Mouse (Mus musculus): Measurements from ENCODE around the gene Rapgef5.

DNA sequence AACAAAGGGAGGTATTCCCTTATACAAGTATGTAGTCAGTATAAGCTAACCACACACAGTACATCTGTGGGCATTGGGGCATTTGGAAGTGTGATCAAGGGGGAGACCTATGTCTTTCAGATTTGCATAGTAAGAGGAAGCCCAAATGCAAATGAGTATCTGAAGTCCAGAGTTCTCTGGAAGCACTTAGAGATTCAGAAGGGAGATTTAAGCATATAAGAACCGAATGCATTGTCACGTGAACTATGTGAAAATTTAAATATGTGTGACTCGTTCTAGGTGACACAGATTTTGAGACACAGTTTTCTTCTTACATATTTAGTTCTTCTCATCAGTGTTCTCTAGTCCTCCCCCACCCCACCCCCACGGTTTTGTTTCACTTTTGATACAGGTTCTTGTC is 50.0 kb downstream of the Rapgef5 start:
- no peak for TF ChIP-seq CTCF (IDR thresholded peaks at IDR 0.05; ENCODE audit: low read depth)
- TF ChIP-seq EP300 (IDR thresholded peaks at IDR 0.05; ENCODE audit: low read depth) = no peak

All from liver, embryonic 14.5 days (tissue).